Mouse (Mus musculus) left cerebral cortex, postnatal 25 days (tissue): ENCODE data around the gene Scn1a. TPM values are rescaled to one million over a fixed set of nuclear protein-coding genes. Genes with fewer than 3 reads are reported as not detected.

Experiments
- DNase-seq, 2 experiments: peaks; one replicate each; pipeline ENCODE4 v3.0.0; 2022; ENCODE audit warnings: low spot score in 2 of 2, mixed read lengths in 1 of 2
- intact Hi-C: fragments of 180-260 bp; cut with DNase I; formaldehyde crosslinking; loops from one replicate; pipeline ENCODE4 v1.15.1; 2025
- total RNA-seq, 2 experiments: library from RNA; stranded (reverse); gene quantifications; 2 replicates each; pipeline ENCODE4 v1.2.3; 2021

Scn1a gene
- total RNA-seq = 100 to 1,000 TPM; 103 to 117 TPM

GRCm38 (mm10) chr2:66440711-66441110, at the start of gene Scn1a:
TSS of gene Scn1a (minus strand) at chr2:66440840.
- intact Hi-C loops = no loop called here
- peak; percentile 14 to 65 for DNase-seq

- intact Hi-C loops = no loop called here
Observed at GRCm38 (mm10) chr2:66478395-66478794, 37.8 kb upstream of the Scn1a start.

GRCm38 (mm10) chr2:66473181-66473822, 32.7 kb upstream of the Scn1a start:
- intact Hi-C loops = loop anchor here (2.0 kb wide), 1 partner anchor 171 kb away; no protein-coding TSS in a partner anchor
- peak; percentile 50 to 54 for DNase-seq

More at GRCm38 (mm10) chr2:66478395-66478794, 37.8 kb upstream of the Scn1a start:
- DNase-seq = no peak

GRCm38 (mm10) chr2:66465484-66465883, 24.8 kb upstream of the Scn1a start:
- DNase-seq = no peak
- intact Hi-C loops = no loop called here

- intact Hi-C loops = no loop called here
- DNase-seq = no peak
Observed at GRCm38 (mm10) chr2:66464874-66465458, 24.3 kb upstream of the Scn1a start.

- intact Hi-C loops = no loop called here
- no peak for DNase-seq
Observed at GRCm38 (mm10) chr2:66463916-66464315, 23.3 kb upstream of the Scn1a start.

GRCm38 (mm10) chr2:66462458-66462857, 21.8 kb upstream of the Scn1a start:
- intact Hi-C loops = no loop called here
- DNase-seq = no peak

- intact Hi-C loops = no loop called here
- DNase-seq = peak; percentile 43 to 55
Observed at GRCm38 (mm10) chr2:66439764-66440471, 722 bp downstream of the Scn1a start.

GRCm38 (mm10) chr2:66436286-66436685, 4.4 kb downstream of the Scn1a start:
- DNase-seq = no peak
- intact Hi-C loops = no loop called here

GRCm38 (mm10) chr2:66409740-66410290, 30.8 kb downstream of the Scn1a start:
- intact Hi-C loops = loop anchor here (1.0 to 2.0 kb wide), 3 partner anchors 65 to 153 kb away; no protein-coding TSS in a partner anchor
- peak; percentile 66 to 83 for DNase-seq

GRCm38 (mm10) chr2:66408899-66409739, 31.5 kb downstream of the Scn1a start:
- DNase-seq = peak; percentile 42 to 45
- intact Hi-C loops = loop anchor here (1.0 to 2.0 kb wide), 3 partner anchors 64 to 152 kb away; no protein-coding TSS in a partner anchor

GRCm38 (mm10) chr2:66408456-66408855, 32.2 kb downstream of the Scn1a start:
- peak; percentile 57 to 65 for DNase-seq
- intact Hi-C loops = loop anchor here (2.0 kb wide), 2 partner anchors 64 to 72 kb away; no protein-coding TSS in a partner anchor

GRCm38 (mm10) chr2:66392586-66392985, 48.1 kb downstream of the Scn1a start:
- DNase-seq = peak in 1 of 2 experiments; percentile 46
- intact Hi-C loops = no loop called here

- no peak for DNase-seq
- intact Hi-C loops = no loop called here
Observed at GRCm38 (mm10) chr2:66367957-66368356, 72.7 kb downstream of the Scn1a start.

GRCm38 (mm10) chr2:66350590-66350989, 90.0 kb downstream of the Scn1a start:
- DNase-seq = peak in 1 of 2 experiments; percentile 57
- intact Hi-C loops = no loop called here

GRCm38 (mm10) chr2:66346622-66347021, 94.0 kb downstream of the Scn1a start:
- no peak for DNase-seq
- intact Hi-C loops = no loop called here

GRCm38 (mm10) chr2:66346181-66346580, 94.5 kb downstream of the Scn1a start:
- peak in 1 of 2 experiments; percentile 71 for DNase-seq
- intact Hi-C loops = no loop called here

GRCm38 (mm10) chr2:66337406-66337805, 103.2 kb downstream of the Scn1a start:
- no peak for DNase-seq
- intact Hi-C loops = loop anchor here (2.0 kb wide), 1 partner anchor 71 kb away; no protein-coding TSS in a partner anchor

- DNase-seq = peak in 1 of 2 experiments; percentile 36
- intact Hi-C loops = loop anchor here (2.0 kb wide), 1 partner anchor 72 kb away; no protein-coding TSS in a partner anchor
Observed at GRCm38 (mm10) chr2:66336396-66336795, 104.2 kb downstream of the Scn1a start.
